Mouse (Mus musculus): ENCODE measurements at regions not wholly inside any gene's neighbourhood (a gene's known extent, or its start where the extent isn't known, plus 50 kb on each side); places are given as distances from the start of the nearest gene placed in this dataset.

DNA sequence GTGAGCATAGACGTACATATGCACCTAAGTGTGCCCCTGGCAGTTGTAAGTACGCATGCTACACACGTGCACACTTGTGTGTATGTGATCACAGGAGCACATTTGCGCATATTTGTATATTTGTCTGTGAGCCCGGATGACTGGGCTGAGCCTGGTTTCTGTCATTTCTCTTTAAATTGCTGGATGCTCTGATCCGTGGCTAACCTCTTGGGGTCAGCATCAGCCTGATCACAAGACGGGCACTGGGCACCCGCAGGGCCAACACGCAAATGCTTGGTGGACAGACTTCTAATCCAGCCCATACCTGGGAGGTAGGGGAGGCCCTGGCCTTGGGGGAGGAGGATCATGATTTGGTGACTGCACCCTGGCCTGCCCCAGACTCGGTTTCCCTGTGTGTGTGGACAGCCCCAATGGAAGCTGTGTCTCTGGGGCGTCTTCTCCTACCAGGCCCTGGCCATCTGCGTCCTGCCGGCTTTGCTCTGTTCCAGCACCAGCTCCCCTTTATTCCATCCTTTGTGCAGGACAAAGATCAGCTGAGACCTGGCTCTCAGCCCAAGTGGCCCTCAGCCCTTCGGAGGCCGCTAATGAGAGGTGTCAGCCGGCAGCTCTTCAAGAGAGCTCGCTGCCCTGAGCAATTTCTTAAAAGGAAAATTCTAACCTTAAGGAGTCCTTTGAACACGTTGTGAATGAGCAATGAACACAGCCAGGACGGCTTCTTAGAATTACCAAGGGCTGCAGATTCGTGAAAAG, 155.0 kb upstream of the A530016L24Rik start:
- no peak for DNase-seq (ENCODE audit: low spot score)

DNA sequence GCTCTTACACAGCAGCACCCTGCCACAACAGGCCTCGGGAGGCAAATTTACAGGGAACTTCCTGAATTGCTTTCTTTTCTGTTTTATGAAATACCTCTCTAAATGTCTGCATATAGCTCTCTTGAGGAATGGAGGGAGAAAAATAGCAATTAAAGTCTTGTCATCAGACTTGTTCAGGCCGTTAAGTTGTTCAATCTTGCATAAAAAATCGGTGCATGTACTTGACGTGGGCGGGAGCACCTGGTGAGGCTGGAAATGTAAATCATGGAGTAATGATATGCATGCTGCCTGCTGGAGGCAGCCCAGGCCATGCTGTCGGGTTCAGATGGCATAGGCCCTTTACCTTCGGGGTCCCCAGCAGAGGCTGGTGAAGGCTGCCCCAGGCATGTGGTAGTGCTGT, 153.6 kb upstream of the A530016L24Rik start:
- DNase-seq (ENCODE audit: low spot score) = no peak

DNA sequence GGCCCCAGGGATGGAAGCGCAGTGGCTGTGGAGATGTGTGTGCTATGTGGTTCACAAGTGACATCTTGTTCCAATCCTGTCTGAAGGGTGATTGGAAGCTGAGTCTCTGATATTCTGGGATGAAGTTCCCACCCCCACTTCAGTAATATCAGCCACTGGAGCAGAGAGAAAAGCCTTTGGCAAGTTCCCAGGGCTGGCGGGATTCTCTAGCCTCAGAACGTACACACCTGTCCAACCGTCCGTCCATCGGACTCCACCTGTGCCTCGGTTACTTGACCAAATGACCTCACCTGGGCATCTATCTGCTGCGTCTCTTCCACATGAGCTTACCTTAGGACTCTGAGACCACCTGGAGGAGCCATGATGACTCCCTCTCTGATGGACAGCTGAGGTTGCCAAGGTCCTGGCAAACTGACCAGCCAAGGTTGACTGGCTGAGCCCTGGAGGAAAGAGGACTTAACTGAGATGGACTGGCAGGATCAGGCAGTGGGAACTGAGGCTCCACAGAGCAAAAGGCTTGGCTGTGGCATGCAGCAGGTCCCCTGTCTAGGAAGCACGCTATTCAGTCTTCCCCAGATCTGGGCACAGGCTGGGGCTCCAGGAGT, 152.5 kb upstream of the A530016L24Rik start:
- no peak for DNase-seq (ENCODE audit: low spot score)

DNA sequence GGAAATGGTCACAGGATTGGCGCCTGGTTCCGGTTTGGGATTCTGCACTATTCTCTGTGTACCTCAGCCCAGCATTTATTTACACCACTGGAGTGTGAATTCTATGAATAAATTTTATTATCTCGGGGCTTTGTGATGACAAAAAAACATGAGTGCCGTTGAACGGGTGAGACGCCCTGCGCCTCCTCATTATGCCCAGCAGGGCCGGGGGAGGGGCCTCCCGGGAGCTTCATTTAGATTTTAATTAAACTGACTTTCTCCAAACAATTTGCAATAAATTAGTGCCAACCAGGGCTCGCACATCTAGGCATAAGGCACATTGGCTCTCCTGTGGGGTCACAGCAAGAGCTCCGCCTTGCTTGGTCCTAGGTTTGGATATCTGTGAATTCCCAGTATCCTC, 151.8 kb upstream of the A530016L24Rik start:
- no peak for DNase-seq (ENCODE audit: low spot score)

DNA sequence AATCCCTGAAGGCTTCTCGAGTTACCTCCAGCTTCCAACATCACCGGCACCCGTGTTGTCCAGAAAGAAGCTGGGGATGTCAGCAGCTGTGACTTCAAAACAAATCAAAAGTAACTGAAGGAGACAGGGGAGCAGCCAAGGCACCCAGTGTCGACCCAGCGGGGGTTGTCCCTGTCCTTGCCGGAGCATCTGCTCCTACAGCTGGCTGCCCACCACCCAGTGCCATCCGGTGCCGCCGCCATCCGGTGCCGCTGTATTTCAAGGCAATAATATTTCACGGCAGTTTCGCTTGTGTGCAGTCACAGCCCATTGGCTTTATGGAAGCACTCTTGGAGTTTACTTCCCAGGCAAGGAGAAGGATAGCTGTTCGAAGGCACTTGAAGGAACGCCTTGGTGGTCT, 150.3 kb upstream of the A530016L24Rik start:
- DNase-seq (ENCODE audit: low spot score) = no peak

DNA sequence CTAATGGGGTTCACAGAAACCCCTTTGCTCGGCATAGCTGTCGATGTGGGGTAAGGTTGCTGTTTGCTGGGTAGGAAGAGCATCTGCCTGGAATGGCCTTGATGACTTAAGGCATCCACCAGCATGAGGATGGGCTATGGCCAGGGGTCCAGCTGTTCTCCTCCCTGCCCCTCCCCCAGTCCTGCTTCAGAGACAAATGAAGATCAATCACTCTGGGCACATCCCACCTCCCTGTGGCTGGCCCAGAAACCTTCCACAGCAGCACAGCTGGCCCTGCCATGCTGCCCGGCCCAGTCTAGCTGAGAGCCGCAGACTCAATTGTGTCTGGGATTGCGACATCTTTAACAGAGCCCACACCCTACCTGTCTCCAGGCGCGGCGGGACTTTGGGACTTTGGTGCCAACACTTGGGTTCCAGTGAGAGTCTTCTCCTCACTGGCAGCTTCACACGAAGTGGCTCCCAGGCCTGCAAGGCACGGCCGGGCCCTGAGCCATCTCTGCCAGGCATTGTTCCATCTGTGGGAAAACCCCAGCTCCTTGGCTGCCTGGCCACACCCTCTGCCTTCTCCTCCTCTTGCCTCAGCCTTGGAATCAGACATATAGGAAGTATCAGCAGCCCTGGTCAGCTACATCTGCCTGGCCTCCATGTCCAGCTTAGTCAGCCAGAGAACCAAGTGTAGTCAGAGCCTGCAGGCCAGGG, 149.6 kb upstream of the A530016L24Rik start:
- no peak for DNase-seq (ENCODE audit: low spot score)

DNA sequence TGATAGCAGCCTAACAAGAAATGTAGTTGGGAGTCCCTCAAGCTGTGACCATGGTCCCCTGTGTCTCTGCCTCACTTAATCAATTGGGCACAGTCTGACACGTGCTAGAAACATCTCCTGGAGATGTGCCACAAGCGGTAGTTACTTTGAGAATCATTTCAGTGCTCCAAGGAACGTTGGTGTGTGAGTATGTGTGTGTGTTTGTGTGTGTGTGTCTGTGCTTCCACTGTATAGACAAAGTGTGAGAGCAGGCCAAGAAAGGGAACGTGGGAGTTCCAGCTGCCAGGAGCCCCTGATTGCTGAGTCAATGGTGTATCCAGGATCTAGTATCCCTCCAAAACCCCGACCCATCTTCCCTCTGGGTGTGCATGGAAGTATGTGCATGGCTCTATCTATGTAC, 149.0 kb upstream of the A530016L24Rik start:
- DNase-seq (ENCODE audit: low spot score) = no peak

DNA sequence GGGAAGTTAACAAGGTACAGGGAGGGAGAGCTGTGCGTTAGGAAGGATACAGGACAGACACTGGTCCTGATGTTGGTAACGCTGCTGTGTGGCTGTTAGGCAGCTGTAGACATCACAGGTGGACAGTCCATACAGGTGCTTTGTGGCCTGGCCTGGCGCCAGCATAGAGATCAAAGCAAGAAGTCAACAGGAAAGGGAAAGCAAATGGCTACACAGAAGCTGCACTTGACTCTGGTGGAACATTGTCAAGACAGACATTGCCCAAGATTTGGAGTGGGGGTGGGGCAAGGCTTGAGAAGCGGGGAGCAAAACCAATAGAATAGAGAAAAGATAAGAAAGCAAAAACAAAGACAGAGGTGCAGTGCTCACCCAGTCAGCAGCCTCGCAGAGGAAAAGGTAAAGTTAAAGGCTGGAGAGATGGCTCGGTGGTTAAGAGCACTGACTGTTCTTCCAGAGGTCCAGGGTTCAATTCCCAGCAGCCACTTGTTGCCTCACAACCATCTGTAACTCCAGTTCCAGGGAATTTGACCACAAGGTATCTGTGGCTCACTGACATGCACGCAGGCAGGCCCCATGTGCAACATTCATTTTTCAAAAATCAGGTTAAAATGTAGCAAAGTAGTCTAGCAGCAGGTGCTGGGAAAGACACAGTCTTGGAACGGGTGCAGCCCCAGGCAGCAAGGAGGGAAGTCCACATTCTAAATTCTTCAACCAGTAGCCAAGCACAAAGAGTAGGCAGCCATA, 147.3 kb upstream of the A530016L24Rik start:
- DNase-seq (ENCODE audit: low spot score) = no peak

DNA sequence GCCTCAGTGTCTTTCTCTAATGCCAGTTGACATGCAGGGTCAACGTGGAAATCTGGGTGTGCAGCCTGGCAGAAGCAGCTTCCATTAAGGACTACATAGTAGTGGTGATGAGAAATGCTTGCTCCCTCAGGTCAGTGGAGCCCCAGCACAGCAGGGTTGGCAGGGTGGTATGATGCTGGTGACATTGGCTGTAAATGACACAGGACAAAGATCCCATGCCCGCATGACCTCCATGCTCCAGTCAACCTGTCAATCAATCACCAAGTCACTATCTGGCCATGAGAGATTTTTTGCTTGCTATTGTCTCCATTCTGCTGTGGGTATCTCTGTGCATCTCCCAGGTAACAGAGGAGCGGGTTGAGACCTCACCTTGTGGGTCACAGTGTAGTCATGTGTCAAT, 146.2 kb upstream of the A530016L24Rik start:
- DNase-seq (ENCODE audit: low spot score) = no peak

DNA sequence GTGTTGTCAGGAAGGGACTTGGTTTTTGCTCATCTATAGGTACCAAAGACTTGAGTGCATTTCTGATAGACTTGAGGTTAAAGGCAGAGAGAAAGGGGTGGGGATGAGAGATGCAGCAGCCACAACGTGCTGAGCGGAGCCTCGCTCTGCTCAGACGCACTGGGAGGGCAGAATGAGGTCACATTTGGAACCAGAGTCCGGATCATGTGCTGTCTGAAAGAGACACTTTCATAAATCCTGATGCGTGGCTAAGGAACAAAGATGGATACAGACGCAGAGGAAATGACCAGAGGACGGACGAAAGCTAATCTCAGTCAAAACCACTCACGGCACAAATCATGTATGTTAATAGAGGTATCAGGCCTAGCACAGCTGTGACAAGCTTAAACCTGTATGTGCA, 145.0 kb upstream of the A530016L24Rik start:
- DNase-seq (ENCODE audit: low spot score) = peak; percentile 53

DNA sequence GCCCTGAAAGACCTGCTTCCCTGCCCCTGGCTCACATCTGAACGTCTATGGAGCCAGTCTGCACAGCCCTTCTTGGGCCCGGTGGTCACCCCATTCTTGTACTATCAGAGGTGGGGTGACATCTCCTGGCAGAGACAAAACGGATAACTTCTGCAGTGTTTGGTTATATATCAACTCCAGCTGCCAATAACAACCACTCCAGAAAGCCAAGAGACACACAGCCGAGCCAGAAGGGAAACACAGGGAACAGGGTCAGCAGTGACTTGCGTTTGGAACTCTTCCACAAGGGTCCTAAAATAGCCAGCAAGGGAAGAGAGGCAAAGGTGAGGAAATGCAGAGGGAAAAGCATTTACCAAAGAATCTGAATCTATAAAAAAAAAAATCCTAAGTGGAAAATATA, 143.5 kb upstream of the A530016L24Rik start:
- DNase-seq (ENCODE audit: low spot score) = peak; percentile 44

DNA sequence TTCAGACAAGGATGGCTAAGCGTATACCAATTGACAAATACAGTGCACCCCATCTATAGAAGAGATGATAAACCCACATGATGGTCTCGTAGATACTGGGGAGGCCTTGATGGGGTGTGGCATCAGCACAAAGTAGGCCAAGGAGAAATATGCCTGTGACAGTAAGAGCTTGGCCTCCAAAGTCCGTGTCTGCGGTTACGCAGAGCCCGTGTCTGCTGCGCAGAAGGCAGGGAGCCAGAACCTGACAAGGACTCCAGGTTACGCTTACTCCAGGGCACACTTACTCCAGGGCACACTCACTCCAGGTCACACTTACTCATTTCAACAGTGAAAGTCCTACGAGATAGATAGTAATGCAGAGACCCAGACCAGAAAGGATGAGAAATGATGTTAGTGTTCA, 141.1 kb upstream of the A530016L24Rik start:
- no peak for DNase-seq (ENCODE audit: low spot score)

DNA sequence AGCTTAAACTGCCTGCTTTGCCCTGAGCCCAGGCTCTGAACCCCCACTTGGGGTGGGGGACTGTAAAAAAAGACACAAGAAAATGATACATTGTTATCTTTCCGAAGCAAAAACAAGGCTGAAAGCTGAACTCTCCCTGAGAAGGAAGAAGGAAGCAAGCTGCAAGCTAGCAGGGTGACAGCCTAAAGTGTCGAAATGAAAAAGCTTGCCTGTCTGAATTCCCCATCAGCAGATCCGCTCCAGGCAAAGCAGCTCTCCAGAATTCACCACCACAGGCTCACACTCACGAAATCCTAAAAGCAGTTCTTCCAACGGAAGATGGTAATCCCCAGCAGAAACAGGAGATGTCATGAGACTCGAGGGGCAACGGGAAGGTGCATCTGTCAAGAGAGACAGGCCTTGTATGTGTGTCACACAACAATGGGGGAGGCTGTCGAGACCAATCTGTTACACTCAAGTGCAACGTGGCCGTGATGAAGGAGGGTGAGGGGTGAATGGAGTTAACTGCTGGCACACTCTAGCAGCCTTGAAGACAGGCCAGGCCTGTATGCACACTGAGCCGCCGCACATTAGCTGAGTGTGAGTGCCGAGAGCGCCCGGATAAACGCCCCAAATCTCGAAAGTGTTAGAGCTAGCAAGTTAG, 139.5 kb upstream of the A530016L24Rik start:
- no peak for DNase-seq (ENCODE audit: low spot score)

DNA sequence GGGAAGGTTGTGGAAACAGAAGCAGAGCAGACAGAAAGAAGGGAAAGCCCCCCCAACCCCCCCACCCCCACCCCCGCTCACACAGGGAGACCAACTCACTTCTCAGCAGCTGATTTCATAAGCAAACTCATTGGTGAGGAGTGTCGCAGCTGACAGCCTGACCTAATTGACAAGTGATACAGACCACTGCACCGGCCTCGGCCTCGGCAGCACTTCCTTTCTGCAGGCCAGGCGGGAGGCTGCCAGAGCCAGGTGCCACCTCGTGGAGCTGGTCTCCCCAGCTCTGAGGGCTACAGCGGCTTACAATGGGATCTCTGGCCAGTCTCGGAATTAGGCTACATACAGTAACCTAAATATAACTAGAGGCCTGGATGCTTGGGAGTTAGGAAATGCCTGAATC, 138.5 kb upstream of the A530016L24Rik start:
- no peak for DNase-seq (ENCODE audit: low spot score)

DNA sequence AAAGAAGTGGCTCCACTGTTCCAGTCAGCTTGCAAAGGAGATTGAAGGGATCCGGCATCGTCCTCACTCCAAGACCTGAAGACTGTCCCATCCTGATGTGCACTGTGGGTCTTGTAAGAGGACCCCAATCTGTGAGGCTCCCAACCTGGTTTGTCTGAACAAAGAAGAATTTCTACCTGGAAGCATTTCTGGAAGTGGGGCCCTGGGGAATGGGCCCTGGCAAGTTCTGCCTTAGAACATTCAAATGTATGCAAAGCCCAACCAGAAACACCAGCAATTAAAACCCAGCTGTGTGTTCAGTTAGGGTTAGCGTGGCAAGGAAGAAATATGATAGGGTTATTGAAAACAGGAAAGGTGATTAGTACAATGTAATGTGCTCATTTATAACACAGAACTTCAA, 125.9 kb upstream of the A530016L24Rik start:
- DNase-seq (ENCODE audit: low spot score) = no peak

DNA sequence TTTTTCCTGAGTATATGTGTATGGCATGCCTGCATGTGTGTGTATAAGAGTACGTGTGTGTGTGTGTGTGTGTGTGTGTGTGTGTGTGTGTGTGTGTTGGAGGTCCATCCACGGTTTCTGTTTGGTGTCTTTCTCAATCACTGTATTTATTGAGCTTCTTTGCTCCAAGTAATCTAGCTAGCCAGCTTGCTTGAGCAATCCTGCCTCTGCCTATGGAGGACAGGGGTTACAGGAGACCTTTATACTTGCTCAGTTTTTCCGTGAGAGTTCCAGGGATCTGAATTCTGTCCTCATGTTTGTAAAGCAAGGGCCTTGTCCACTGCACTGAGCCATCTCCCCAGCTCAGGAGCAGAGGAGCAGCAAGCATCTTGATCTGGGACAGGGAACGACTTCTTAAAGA, 122.0 kb upstream of the A530016L24Rik start:
- DNase-seq (ENCODE audit: low spot score) = no peak

DNA sequence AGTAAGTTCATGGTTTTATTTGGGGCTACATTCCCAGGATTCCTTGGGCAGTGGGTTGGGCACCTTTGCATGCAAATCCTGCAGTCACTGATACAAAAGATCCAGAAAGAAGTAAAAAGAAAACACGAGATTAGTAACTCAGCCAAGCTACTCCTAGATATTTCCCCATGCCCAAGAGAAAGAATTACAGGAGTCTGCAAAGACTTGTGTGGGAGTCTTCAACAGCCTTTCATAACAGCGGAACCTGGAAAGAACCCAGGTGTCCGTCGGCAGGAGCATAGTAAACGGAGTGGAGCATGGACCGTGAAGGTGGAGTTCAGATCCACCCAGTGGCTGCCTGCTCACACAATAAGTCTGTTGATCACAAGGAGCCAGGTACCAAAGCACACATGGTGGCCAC, 121.1 kb upstream of the A530016L24Rik start:
- no peak for DNase-seq (ENCODE audit: low spot score)

DNA sequence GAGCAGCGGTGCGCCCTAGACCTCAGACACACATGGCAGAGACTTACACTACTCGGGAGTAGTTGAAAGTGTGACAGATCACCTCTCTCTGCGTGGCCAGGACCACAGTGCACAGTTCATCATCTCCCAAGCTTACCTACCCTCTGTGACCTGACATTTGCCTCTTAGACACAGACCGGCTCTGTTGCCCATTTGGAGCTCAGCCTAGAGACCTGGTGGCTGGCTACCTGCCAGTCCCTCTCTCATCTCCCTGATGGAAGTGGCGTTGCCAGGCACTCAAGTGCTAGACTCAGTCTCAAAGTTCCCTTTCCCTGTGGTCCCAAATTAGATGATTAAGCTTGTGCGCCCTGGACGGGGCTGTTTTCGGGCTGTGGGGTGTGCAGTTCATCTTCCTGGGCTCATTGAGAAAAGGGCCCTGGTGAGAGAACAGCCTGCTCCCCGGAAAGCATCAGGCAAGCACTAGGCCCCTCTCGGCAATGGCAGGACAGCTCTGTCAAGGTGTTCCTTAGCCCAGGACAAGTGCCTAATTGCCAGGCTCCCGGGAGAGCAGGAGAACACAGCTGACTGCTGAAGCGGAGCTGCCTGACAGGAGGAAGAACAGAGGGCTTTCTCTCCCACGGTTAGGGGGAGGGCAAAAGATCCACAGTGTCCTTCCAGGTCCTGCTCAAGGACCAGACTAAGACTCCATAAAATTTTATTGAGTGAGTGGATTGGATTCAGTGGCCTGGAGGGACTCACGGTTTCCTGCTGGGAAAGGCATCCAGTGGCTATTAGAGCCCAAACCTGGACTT, 119.5 kb upstream of the A530016L24Rik start:
- no peak for DNase-seq (ENCODE audit: low spot score)

DNA sequence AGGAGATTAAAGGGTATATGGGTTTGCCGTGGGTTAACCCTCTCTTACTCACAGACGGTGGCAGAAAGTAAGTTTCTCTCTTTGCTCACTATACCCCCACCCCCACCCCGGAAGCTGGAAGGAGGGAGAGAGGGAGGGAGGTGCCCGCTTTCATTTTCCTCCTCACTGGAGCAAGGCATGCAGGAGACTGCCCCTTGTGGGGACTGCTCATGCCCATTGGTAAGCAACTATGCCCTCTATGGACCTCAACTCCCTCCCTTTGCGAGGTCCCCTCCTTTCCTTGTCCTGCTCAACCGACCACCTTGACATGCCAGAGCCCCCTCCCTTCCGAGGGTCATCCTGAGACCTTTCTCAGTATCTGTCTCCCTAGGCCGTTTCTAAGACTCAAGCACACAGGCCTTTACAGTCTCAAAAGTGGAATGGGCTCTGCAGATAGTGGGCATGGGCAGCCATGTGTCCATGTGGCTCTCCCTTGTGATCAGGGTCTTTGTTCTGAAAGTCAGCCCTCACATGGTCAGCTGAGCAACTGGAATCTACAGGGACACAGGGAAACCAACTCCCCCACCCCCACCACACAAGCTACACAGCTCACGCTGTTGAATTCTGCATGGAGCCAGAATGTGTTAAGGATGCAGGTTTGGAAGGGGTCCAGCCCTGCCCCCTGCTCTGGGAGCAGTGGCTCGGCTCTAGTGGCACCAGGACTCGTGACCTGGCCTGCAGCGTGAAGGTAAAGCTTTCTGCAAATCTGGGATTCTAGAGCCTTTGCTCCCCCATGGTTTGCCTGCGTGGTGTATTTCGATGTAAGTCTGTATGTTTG, 116.8 kb upstream of the A530016L24Rik start:
- no peak for DNase-seq (ENCODE audit: low spot score)

DNA sequence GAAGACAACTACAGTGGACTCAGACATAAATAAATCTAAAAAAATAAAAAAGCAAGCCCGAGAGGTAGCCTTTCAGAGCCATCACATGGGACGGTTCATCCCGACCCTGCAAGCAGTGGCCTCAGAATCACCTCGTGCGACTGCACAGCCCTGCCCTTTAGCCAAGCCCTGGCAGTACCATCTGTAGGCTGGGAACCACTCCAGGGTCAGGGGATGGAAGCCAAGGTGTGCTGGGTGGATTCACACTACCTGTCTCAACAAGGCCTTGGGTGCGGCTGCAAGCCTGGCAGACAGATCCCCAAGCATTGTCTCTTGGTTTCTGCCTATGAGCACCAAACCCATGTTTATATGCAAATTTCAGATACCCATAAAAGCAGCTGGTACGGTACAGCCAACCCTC, 115.3 kb upstream of the A530016L24Rik start:
- DNase-seq (ENCODE audit: low spot score) = no peak

Data from heart, adult 8-10 months (tissue).